Mouse (Mus musculus) A20 (cell line): ENCODE data around the gene Trpv2.

Experiments used
- DNase-seq: peaks from one replicate; pipeline ENCODE4 v3.0.0-alpha.2; 2011; ENCODE audit warnings: low read depth, low spot score

Gene Trpv2

GRCm38 (mm10) chr11:62573959-62574702 lies at the start of gene Trpv2:
Trpv2 (plus strand) TSS chr11:62574486.
- DNase-seq: peak; percentile 94

- no peak for DNase-seq
Measured at GRCm38 (mm10) chr11:62537089-62537488, 37.2 kb upstream of the Trpv2 start.

DNA sequence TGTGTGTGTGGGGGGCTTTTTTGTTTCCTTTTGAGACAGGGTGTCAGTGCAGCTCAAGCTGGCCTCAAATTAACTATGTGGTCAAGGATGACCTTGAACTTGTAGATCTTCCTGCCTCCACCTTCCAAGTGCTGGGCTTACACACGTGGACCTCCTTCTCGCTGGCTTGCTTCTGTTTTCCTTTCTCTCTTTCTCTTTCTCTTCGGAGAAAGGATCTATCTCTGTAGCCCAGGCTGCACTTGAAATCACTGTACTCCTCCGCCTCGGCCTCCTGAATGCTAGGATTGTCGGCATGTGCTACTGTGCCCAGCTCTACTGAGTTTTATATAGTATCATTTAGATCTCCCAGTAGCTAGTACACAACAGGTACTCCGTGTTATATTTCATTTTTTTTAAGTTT lies 36.7 kb upstream of the Trpv2 start:
- peak; percentile 74 for DNase-seq

- DNase-seq: peak; percentile 76
Measured at GRCm38 (mm10) chr11:62538321-62539088, 35.8 kb upstream of the Trpv2 start.

- peak; percentile 93 for DNase-seq
Measured at GRCm38 (mm10) chr11:62539089-62539890, 35.0 kb upstream of the Trpv2 start, which contains the start of gene Cenpv. Cenpv (minus strand) TSS chr11:62539261.

DNA sequence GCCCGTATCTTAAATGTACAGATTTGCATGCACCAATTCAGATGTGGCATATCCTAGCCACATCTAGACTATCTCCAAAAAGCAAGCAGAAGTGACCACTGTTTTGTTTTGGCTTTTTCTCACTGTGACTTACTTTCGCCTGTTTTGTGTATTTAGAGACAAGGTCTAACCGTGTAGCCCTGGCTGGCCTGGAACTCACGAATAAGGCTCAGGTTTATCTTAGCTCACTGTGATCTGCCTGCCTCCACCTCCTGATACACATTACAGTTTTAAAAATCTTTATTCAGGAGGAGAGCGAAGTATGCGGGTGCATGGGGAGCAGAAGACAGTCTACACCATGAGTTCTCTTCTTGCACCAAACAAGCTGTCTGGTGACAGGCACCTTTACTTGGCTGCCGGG lies 34.1 kb upstream of the Trpv2 start:
- peak; percentile 73 for DNase-seq

- peak; percentile 62 for DNase-seq
Measured at GRCm38 (mm10) chr11:62540969-62541368, 33.3 kb upstream of the Trpv2 start.

- peak; percentile 69 for DNase-seq
Measured at GRCm38 (mm10) chr11:62541581-62541980, 32.7 kb upstream of the Trpv2 start.

DNA sequence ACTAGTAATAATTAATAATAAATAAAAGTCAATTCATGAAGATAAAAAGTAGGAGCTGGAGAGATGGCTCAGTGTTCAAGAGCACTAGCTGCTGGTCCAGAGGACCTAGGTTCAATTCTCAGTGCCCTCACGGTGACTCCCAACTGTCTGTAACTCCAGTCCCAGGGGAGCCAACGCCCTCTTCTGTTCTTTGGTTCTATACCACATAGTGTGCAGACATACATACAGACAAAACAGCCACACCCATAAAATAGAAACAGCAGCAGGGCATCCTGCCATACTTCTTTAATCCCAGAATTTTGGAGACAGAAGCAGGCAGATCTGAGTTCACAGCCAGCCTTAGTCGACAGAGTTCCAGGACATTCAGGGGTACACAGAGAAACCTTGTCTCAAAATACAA lies 30.3 kb upstream of the Trpv2 start:
- peak; percentile 39 for DNase-seq

DNA sequence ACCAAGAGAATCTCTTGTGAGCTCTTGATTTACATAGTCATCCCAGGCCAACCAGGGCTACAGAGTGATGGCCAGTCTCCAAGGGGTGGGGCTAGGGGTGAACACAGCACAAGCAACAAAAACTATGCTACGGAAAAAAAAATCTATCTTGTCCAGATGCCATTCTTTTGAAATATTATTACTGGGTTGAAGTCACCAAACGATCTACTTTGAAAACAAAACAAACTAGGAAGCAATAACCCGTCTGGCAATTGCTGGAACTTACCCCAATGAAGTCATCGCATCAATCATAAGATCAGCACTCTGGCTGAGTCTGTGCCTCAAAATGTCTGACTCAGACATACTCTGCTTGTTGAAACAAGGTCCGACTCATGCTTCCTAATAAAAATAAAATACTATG lies 24.5 kb upstream of the Trpv2 start:
- DNase-seq: peak; percentile 88

DNA sequence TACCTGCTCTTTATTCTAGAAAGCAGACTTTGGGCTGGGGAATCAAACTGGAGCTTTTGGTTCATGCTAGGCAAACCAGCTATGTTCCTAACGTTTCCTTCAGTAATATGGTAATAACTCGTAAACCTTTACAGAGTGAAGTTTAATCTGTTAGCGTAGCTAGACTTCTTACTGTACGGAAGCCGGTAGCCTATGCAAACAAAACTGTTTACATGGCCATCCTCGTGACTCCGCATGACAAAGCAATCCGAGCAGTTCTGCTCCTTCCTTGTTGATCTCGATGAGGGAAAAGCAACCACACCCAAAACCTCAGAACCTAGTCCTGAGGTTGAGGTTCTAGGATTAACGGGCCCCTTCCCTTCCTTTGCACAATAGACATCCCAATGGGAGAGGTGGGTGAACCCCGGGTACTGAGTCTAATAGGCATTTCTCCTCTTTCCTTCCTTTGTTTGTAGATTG lies 24.0 kb upstream of the Trpv2 start:
- peak; percentile 84 for DNase-seq

DNA sequence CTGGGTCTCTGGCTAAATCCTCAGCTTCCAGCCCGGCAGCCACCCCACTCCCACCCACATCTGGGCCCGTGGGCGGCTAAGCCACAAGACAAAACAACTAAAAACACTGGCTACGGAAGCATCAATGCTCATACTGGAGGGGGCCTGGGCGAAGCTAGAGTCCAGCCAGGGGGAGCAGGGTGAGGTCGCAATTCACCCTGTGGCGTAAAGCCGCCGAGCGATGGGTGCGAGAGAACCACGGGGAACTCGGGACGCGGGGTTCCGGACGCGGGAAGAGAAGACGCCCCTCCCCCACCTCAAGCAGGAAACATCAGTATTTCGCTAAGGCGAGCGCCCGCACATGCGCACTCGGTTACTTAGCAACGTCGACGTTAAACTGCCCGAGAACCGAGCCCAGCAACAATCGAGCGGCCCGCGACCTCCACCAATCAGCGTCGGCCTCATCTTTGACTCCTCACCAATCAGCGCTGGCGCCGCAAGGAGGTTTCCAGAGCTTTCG lies 23.5 kb upstream of the Trpv2 start, which contains the start of gene Ubb:
Ubb (plus strand) TSS at position 445 of the 499 bp plus-strand sequence.
- peak; percentile 99 for DNase-seq

DNA sequence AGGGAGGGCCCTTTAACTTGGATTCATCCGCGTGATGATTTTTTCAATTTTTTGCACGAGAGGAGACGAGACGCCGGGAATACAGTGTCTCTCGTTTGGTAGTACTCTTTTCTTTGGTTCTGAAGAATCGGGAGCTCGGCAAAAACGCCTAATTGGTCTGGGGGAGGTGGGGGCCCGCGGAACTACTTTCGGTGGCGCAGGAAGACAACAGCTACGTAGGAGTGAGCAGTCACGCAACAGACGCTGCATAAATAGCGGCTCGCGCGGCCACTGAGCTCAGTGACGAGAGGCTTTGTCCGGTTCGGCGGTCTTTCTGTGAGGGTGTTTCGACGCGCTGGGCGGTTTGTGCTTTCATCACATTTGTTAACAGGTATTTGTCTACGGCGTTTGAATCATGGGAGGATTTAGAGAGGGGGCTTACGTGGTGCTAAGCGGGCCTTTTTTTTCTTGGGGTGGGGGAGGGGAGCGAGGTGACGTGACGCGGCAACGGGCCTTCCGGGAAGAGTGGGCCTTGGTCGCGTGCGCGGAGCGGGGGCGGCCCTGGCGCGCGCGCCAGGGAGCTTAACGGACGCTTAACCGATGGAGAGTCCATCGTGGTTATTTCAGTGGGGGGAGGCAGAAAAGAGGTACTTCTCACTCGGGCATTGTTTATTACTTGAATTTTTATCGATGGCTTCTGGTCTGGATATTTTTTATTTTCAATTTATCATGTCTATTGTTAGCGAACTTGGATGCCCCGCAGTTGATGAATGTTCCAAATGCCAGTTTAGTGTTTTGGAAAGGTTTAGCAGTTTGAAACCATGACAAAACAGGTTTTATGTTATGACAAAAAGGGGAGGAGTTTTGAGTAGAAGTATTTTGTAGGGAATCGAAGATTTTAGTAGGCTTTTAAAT lies 22.8 kb upstream of the Trpv2 start:
- DNase-seq: peak; percentile 95

DNA sequence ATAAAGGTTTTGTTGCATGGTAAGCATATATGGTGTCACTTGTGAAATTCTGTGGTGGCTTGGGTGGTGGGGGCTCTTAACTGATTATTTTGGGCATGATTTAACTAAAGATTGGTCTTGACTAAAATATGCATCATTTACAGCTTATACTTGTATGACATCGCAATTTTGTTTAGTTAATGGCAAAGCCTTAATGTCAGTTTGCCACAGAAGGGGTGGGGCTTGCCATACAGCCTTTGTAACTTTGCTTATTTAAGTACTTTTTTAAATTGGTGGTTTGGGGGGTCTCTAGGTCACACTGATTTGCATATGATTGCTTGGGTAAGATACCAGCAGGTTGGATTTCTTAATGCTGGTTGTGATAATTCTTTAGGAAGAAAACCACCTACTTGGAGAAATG lies 21.1 kb upstream of the Trpv2 start:
- DNase-seq: no peak

DNA sequence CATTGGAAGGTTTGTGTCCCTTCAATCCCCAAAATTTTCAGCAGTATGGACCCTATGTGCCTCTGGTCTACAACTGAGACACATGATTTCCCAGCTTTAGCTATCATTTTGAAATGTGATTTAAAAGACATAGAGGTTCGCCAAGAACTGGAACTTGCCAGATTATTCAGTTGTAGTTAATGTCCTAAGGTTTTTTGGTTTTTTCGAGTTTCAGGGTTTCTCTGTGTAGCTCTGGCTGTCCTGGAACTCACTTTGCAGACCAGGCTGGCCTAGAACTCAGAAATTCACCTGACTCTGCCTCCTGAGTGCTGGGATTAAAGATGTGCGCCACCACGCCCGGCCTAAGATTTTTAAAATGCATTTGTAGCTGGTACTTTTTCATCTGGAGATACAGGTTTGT lies 20.7 kb upstream of the Trpv2 start:
- no peak for DNase-seq

- no peak for DNase-seq
Measured at GRCm38 (mm10) chr11:62554163-62554855, 20.0 kb upstream of the Trpv2 start.

GRCm38 (mm10) chr11:62554934-62555517 lies 19.3 kb upstream of the Trpv2 start:
- no peak for DNase-seq

DNA sequence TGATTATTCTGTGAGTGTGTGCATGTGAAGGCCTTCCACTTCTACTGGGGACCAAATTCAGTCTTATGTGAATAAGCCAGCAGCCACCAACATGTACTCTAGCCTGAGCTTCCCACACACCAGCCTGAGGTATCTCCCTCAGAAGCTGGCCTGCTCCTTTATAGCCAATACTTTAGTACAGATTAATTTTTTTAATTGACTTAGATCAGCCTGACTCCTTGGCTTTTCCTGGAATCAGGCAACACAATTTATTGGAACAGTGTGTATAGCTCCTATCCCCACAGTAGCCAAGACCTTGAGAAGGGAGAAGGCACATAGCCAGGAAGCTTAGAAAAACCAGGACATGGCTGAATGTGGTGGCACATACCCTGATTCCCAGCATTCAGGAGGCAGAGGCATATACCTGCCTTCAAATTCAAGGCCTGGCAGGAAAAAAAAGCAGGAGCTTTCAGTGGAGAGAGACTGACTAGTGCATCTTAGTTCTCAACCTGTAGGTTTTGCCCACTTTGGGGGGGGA lies 18.3 kb upstream of the Trpv2 start:
- DNase-seq: no peak

GRCm38 (mm10) chr11:62557205-62557604 lies 17.1 kb upstream of the Trpv2 start:
- DNase-seq: no peak
